Mouse (Mus musculus): ENCODE results near the gene Epor. TPM values are rescaled to one million over a fixed set of nuclear protein-coding genes. Genes with fewer than 3 reads are reported as not detected.
A peak's percentile ranks its signal among the peaks of the same experiment; 100 is the strongest.

The Epor gene
- 1.0 and 2.2 TPM in 2 replicates for polyA plus RNA-seq (2015; fragmentation: Nextera tagmentation; extraction: Ambion mirVana)

DNA sequence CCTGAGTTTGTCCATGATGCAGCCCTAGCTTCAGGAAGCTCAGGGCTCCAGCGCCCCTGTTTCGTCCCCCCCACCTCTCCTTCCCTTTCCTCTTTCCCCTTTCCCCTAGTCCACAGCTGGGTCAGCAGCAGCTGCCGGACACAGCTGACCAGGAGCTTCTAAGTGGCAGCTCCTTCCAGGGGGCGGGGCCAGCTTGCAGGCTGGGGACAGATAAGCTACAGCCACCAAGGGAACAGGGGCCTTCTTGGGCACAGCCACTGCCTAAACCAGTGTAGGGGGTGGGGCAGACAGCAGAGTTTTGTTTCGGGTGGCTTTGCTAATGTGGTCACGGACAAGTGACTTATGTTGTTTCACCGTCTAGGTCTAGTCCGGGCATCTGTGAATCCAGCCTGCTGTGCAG lies at the start of gene Epor:
Epor (minus strand) TSS at position 90 of the 400 bp plus-strand sequence.
- H3K27me3 ChIP-seq (replicated peaks): peaks cover 55% of the 10 kb centered on the region
- H3K36me3 ChIP-seq: no peaks in the 10 kb centered on the region
- H3K9ac ChIP-seq (replicated peaks): peak within 1 kb of the TSS; percentile 30
- no peaks in the 10 kb centered on the region for H3K9me3 ChIP-seq (replicated peaks)
- peaks cover 24% of the 10 kb centered on the region for H3K4me1 ChIP-seq
- no peak for ATAC-seq (ENCODE audit: low FRiP score)
- H3K4me3 ChIP-seq (replicated peaks): peak within 1 kb of the TSS; percentile 40
- H3K4me2 ChIP-seq: peak within 1 kb of the TSS; percentile 78
- 19% methylated on average over 7 of the region's 8 CpGs for WGBS
- no peak within 1 kb of the TSS for H3K27ac ChIP-seq (replicated peaks)

DNA sequence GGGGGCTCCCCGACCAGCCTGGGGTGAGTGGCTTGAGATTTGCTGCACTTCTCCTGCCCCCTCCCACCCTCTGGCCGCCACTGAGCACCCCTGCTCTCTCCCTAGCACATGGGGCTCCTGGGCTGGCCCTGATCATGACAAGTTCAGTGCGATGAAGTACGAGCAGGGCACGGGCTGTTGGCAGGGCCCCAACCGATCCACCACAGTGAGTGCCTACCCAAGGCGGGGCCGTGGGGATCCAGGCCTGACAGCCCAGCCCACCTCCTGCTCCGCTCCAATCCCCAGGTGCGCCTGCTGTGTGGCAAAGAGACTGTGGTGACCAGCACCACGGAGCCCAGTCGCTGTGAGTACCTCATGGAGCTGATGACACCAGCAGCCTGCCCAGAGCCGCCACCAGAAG lies 49.4 kb upstream of the Epor start:
- 93% methylated on average over 13 of the region's 13 CpGs for WGBS
- Histone ChIP-seq H3K9me3 (replicated peaks) (no peaks in the 10 kb centered on the region), H3K27ac (replicated peaks) (no peak overlapping the region), H3K4me1 (no peaks in the 10 kb centered on the region), H3K9ac (replicated peaks) (no peak overlapping the region), H3K27me3 (replicated peaks) (no peaks in the 10 kb centered on the region), H3K4me3 (replicated peaks) (no peak overlapping the region), H3K4me2 (no peak overlapping the region), H3K36me3 (peaks cover 76% of the 10 kb centered on the region)
- ATAC-seq (ENCODE audit: low FRiP score): peak; percentile 17; the same call in 1 of the 2 replicates

DNA sequence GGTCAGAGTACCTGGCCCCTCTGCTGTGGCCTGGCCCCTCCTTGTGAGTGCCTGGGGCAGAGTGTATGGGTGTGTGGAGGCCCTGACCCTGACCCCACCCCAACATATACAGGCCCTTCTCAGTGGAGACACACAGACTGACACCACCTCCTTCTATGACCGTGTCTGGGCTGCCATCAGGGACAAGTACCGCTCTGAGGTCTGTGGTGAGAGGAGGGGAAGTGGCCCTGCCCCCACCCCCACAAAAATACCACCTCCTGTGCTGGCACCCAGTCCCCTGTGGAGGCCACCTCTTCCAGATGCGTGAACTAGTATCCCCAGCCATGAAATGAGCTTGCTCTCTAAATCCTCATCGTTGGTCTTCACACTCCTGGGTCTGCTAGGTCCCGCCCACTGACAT lies 47.7 kb upstream of the Epor start:
- Histone ChIP-seq H3K36me3 (peaks cover 86% of the 10 kb centered on the region), H3K4me1 (peaks cover 4% of the 10 kb centered on the region; the same call in 1 of the 2 replicates), H3K27me3 (replicated peaks) (no peaks in the 10 kb centered on the region), H3K9me3 (replicated peaks) (no peaks in the 10 kb centered on the region), H3K4me3 (replicated peaks) (no peak overlapping the region), H3K27ac (replicated peaks) (no peak overlapping the region), H3K4me2 (no peak overlapping the region), H3K9ac (replicated peaks) (no peak overlapping the region)
- 0 out of 2 replicates have a peak, but pooled peaks have one; percentile 8 for ATAC-seq (ENCODE audit: low FRiP score)
- WGBS: 89% methylated on average over 5 of the region's 5 CpGs

DNA sequence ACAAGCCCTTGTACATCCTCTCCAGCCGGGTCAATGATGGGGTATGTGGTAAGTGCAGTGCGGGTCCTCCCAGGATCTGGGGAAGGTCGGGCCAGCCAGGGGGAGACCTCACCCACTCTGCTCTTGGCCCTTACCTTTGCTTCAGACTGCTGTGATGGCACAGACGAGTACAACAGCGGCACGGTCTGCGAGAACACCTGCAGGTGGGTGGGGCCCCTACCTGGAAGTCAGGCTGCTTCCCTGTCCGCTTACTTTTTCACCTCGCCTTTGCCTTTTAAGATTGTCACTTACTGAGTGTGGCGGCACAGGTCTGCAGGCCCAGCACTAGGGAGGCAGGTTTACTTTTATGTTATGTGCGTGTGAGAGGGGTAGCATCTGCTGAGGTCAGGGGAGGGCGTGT lies 41.2 kb upstream of the Epor start:
- no peaks in the 10 kb centered on the region for H3K9me3 ChIP-seq (replicated peaks)
- peak overlapping the region; percentile 91 for H3K4me2 ChIP-seq
- no peak for ATAC-seq (ENCODE audit: low FRiP score)
- peak overlapping the region; percentile 14; the same call in 1 of the 2 replicates for H3K9ac ChIP-seq (replicated peaks)
- H3K27ac ChIP-seq (replicated peaks): no peak overlapping the region
- H3K36me3 ChIP-seq: peaks cover 51% of the 10 kb centered on the region
- no peaks in the 10 kb centered on the region for H3K27me3 ChIP-seq (replicated peaks)
- no peak overlapping the region for H3K4me3 ChIP-seq (replicated peaks)
- 96% methylated on average over 12 of the region's 12 CpGs for WGBS
- peaks cover 40% of the 10 kb centered on the region for H3K4me1 ChIP-seq

DNA sequence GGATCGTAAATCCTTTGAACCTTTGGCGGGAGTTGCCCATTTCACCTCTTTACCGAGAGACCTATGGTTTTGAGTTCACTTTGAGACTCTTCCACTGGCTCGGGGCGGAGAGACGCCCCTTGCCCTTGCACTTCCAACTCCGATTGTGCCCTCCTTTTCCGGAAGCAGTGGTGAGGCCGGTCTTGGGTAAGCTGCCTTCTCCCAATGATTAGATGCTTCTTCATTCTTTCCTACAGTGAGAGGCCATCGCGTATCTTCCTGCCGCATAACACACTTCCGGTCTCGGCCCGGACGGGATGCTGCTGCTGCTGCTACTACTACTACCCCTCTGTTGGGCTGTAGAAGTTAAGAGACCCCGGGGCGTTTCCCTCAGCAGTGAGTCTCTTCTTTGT lies 39.9 kb upstream of the Epor start:
- Histone ChIP-seq H3K9me3 (replicated peaks) (no peaks in the 10 kb centered on the region), H3K4me1 (peaks cover 40% of the 10 kb centered on the region), H3K36me3 (peaks cover 38% of the 10 kb centered on the region), H3K27me3 (replicated peaks) (no peaks in the 10 kb centered on the region), H3K27ac (replicated peaks) (peak overlapping the region; percentile 86), H3K4me3 (replicated peaks) (peak overlapping the region; percentile 81), H3K9ac (replicated peaks) (peak overlapping the region; percentile 68), H3K4me2 (peak overlapping the region; percentile 91)
- 0% methylated on average over 18 of the region's 18 CpGs for WGBS
- ATAC-seq (ENCODE audit: low FRiP score): peak; percentile 46

DNA sequence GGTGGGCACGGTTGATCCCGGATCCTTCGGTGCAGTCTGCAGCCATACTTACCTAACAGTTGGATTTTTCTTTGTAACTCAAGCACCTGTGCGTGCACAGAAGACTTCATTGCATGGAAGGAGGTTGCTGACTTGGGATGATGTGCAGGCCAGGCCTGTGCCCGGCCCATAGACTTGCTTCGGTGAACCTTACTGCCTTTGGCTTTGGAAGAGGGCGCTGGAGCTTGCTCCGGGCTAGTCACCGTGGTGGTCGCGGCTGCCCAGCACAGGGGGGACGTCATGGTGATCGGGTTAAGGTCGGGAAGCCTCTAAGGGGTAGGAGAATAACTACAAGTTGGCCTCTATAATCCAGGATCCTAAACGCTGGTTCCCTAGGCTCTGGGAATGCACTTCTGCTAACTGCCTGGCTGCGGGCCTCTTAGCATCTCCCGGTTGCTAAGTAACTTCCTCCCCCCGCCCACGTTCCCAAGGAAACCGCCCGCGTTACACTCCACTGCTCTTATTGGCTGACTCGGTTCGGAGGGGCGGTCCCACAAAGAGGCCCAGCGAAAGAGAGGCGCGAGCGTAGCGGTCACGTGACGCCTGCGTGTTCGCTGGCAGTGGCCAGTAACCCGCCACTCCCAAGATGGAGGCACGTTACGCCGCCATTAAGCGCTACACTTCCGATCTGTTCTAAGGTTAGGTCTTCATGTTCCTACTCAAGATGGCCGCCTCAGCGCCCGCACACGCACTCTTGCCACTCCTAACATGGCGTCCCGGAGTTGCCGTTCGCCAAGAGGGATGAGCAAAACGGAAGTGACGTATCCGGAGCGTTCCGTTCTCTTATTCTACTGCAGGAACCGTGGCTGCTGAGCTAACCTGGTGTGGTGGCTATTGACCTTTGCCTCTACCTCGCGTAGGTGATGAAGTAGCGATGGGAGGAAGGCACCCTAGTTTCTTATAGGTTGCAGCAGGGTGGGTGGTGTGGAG lies 39.2 kb upstream of the Epor start, which contains the start of the genes Ccdc151 and Prkcsh:
Ccdc151 (minus strand) TSS at position 441 of the 969 bp plus-strand sequence.
Prkcsh (plus strand) TSS at position 613 of the 969 bp plus-strand sequence.
- Histone ChIP-seq H3K27me3 (replicated peaks) (no peaks in the 10 kb centered on the region), H3K36me3 (peaks cover 31% of the 10 kb centered on the region), H3K4me2 (peak within 1 kb of the TSS; percentile 91), H3K9ac (replicated peaks) (peak within 1 kb of the TSS; percentile 68), H3K9me3 (replicated peaks) (no peaks in the 10 kb centered on the region), H3K4me1 (peaks cover 40% of the 10 kb centered on the region), H3K27ac (replicated peaks) (peak within 1 kb of the TSS; percentile 86), H3K4me3 (replicated peaks) (peak within 1 kb of the TSS; percentile 81)
- WGBS: 6% methylated on average over 57 of the region's 57 CpGs
- ATAC-seq (ENCODE audit: low FRiP score): peak; percentile 98

DNA sequence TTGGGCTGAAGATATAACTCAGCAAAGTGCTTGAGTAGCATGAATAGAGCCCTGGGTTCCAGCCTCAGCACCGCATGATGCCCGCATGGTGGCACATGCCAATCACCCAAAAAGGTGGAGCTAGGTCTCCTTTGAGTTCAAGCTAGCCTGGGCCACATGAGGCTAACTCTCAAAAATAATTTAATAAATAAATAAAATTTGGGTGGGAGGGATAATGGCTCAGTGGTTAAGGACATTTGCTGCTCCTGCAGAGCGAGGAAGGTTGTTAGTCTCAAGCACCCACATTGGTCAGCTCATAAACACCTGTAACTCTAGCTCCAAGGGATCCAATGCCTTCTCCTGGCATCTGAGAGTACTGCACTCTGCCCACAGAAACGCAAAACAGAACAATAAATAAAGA lies 38.3 kb upstream of the Epor start:
- 87% methylated on average over 4 of the region's 4 CpGs for WGBS
- no peak for ATAC-seq (ENCODE audit: low FRiP score)
- peaks cover 23% of the 10 kb centered on the region for H3K36me3 ChIP-seq
- H3K27ac ChIP-seq (replicated peaks): no peak overlapping the region
- peak overlapping the region; percentile 69; the same call in 1 of the 2 replicates for H3K4me2 ChIP-seq
- peak overlapping the region; percentile 35; the same call in 1 of the 2 replicates for H3K4me3 ChIP-seq (replicated peaks)
- peaks cover 40% of the 10 kb centered on the region for H3K4me1 ChIP-seq
- no peaks in the 10 kb centered on the region for H3K9me3 ChIP-seq (replicated peaks)
- no peak overlapping the region for H3K9ac ChIP-seq (replicated peaks)
- no peaks in the 10 kb centered on the region for H3K27me3 ChIP-seq (replicated peaks)

DNA sequence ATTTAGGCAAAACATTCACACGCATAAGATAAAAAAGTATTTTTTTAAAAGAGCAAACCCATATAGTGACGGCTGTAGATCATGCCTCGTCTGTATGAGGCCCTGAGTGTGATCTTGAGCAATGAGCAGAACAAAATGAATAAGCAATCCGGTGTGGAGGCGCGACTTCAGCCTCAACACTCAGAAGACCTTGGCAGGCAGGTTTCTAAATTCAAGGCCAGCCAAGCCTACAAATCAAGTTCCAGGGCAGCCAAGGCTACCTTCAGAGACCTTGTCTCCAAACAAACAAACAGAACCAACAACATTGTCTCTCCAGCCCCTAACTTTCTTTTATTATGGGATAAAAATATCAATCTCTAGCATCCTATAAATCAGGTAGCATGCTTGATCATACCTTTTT lies 37.0 kb upstream of the Epor start:
- H3K27me3 ChIP-seq (replicated peaks): no peaks in the 10 kb centered on the region
- H3K4me3 ChIP-seq (replicated peaks): no peak overlapping the region
- no peak overlapping the region for H3K27ac ChIP-seq (replicated peaks)
- peaks cover 28% of the 10 kb centered on the region for H3K4me1 ChIP-seq
- H3K36me3 ChIP-seq: peaks cover 12% of the 10 kb centered on the region
- no peak overlapping the region for H3K9ac ChIP-seq (replicated peaks)
- no peaks in the 10 kb centered on the region for H3K9me3 ChIP-seq (replicated peaks)
- ATAC-seq (ENCODE audit: low FRiP score): no peak
- no peak overlapping the region for H3K4me2 ChIP-seq
- WGBS: 97% methylated on average over 6 of the region's 6 CpGs

DNA sequence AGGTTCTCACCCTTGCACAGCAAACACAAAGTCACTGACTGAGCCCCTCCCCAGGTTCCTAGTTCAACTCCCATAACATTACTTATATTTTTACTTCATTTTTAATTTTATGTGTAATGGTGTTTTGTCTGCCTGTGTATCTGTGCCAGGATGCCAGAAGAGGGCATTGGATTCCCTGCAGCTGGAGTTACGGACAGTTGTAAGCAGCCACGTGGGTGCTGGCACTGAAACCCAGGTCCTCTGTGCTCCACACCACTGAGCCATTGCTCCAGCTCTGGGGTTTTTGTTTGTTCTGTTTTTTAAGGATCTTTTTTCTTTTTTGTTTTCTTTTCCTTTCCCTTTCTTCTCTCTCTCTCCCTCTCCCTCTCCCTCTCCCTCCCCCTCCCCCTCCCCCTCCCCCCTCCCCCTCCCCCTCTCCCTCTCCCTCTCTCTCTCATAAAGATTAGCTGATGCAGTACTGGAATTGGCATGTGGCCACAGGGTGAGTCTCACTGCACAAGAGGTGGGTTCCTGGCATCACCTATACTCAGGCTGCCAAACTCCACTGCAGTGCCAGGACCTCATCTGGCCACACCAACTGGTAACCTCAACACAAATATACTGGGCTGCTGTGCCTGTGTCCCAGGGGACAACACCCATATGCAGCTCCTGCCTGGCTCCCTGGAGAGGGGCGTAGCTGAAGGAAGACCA lies 33.0 kb upstream of the Epor start:
- Histone ChIP-seq H3K4me2 (no peak overlapping the region), H3K9me3 (replicated peaks) (no peaks in the 10 kb centered on the region), H3K4me3 (replicated peaks) (no peak overlapping the region), H3K27me3 (replicated peaks) (peaks cover 9% of the 10 kb centered on the region), H3K36me3 (no peaks in the 10 kb centered on the region), H3K4me1 (no peaks in the 10 kb centered on the region), H3K9ac (replicated peaks) (no peak overlapping the region), H3K27ac (replicated peaks) (no peak overlapping the region)
- no peak for ATAC-seq (ENCODE audit: low FRiP score)
- WGBS: 85% methylated on average over 3 of the region's 3 CpGs

DNA sequence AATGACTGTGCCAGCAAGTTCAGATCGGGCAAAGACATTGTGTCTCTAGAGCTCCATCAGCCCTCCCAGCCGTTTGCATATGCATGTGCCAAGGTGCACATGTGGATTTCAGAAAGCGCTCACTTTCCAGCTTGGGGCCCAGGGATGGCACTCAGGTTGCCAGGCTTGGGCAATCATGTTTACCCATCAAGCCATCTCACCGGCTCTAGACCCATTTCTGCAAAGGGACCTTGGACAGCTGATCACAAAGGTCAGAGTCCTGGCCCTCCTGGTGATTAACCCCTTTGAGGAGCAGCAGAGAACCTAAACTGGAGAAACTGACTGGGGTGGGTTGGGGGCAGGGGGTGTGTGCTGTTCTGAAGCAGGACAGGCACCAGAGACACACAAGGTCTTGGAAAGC lies 28.9 kb upstream of the Epor start:
- WGBS: 82% methylated on average over 4 of the region's 4 CpGs
- H3K9ac ChIP-seq (replicated peaks): no peak overlapping the region
- H3K9me3 ChIP-seq (replicated peaks): no peaks in the 10 kb centered on the region
- H3K27me3 ChIP-seq (replicated peaks): peaks cover 50% of the 10 kb centered on the region
- H3K4me2 ChIP-seq: no peak overlapping the region
- H3K4me1 ChIP-seq: peaks cover 25% of the 10 kb centered on the region
- H3K36me3 ChIP-seq: no peaks in the 10 kb centered on the region
- ATAC-seq (ENCODE audit: low FRiP score): no peak
- no peak overlapping the region for H3K27ac ChIP-seq (replicated peaks)
- H3K4me3 ChIP-seq (replicated peaks): no peak overlapping the region

DNA sequence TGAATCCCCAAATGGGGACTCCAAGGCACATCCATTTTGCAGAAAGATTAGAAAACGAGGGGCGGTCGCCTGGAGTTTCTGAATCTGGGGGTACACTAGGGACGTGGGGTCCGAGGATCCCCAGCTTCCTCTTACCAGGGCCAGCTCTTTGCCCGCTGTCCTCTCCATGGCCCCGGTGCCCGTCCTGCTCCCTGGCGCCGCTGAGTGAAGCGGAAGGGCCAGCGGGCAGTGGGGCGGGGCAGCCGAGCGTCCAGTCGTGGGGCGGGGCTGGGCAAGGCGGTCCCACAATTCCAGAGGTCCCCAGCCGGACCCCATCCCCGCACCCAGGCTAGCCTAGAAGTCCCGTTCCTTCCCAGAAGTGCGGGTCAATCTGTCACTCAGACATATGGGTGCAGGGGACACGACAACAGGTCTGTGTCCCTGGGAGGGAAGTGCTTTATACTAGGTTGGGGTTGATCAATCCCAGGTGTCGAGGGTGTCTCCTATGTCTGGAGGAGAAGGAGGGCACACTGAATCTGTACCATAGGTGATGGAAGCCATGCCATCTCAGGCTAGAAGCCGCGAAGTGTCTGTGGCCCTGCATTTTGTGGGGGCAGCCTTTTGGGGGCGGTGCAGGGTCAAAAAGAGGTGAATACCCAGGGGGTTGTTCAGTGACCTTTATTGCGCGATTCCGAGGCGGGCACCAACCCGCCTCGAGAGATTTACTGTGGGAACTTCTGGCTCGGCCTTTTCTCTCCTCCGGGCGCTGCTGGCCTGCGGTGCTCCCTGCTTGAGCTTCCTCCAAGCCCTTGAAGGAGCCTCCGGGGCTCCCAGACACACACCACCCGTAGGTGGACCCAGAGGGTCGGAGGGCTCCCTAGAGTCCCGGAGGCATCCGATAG lies 26.2 kb upstream of the Epor start, which contains the start of gene Rgl3:
Rgl3 (minus strand) TSS at position 217 of the 881 bp plus-strand sequence.
- no peaks in the 10 kb centered on the region for H3K9me3 ChIP-seq (replicated peaks)
- H3K36me3 ChIP-seq: no peaks in the 10 kb centered on the region
- H3K9ac ChIP-seq (replicated peaks): peak within 1 kb of the TSS; percentile 17
- H3K4me1 ChIP-seq: peaks cover 25% of the 10 kb centered on the region
- no peak within 1 kb of the TSS for H3K27ac ChIP-seq (replicated peaks)
- peak within 1 kb of the TSS; percentile 62 for H3K4me2 ChIP-seq
- peaks cover 61% of the 10 kb centered on the region for H3K27me3 ChIP-seq (replicated peaks)
- peak; percentile 19; the same call in 1 of the 2 replicates for ATAC-seq (ENCODE audit: low FRiP score)
- 1% methylated on average over 40 of the region's 42 CpGs for WGBS
- peak within 1 kb of the TSS; percentile 34 for H3K4me3 ChIP-seq (replicated peaks)
